Mouse (Mus musculus) brain, embryonic 14.5 days (tissue): Measurements from ENCODE around the gene 1700012B07Rik.

Experiments
- CTCF ChIP-seq: fragments of 200-500 bp; IDR thresholded peaks from 2 replicates; pipeline ENCODE4 v1.5.1; 2012; ENCODE audit warnings: inconsistent platforms, mild to moderate bottlenecking, moderate library complexity, borderline replicate concordance; ENCODE audit not compliant: insufficient read depth, insufficient read length; ENCODE audit errors: extremely low read depth
- POLR2A ChIP-seq: fragments of 200-500 bp; IDR thresholded peaks from 2 replicates; pipeline ENCODE4 v1.6.1; 2012; ENCODE audit warnings: mild to moderate bottlenecking, inconsistent platforms, borderline replicate concordance; ENCODE audit not compliant: poor library complexity, insufficient read depth, insufficient read length, severe bottlenecking; ENCODE audit errors: extremely low read depth

DNA sequence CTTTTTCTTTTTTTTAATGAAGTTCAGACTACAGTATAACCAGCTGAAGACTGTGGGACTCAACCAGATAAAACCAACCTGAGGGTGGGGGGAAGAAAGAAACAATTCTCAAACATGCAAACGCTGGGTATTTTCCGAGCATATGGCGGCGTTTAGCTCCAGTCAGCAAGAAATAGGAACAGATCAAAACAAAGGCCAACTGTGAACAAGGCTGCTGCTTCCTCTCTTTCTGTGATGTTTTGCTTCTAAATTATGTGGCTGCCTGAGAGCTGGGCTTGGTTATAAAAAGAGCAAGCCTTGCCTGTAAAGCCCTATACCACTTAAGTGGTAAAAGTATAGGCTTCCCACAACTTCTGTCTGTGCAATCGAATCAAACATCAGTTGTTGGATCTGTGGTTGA lies 42.5 kb downstream of the 1700012B07Rik start:
- TF ChIP-seq CTCF = no peak
- no peak for TF ChIP-seq POLR2A
